Mouse (Mus musculus) liver, postnatal 0 days (tissue): ENCODE measurements at regions not wholly inside any gene's neighbourhood (a gene's known extent, or its start where the extent isn't known, plus 50 kb on each side); places are given as distances from the start of the nearest gene placed in this dataset.

ENCODE experiments used
- CTCF ChIP-seq: sonication (generic); IDR thresholded peaks from 2 replicates; pipeline ENCODE4 v1.5.1; 2016; ENCODE audit warnings: antibody characterized with exemption, low read depth
- EP300 ChIP-seq: IDR thresholded peaks from 2 replicates; pipeline ENCODE4 v1.6.1; 2016; ENCODE audit warnings: antibody characterized with exemption, low read depth, mild to moderate bottlenecking

GRCm38 (mm10) chr2:171237276-171237960 lies 505.8 kb downstream of the Dok5 start:
- TF ChIP-seq CTCF (no peak), EP300 (no peak)
